Mouse (Mus musculus) ES-E14 (cell line): ENCODE measurements around the gene Rplp2. TPM values are rescaled to one million over a fixed set of nuclear protein-coding genes. Genes with fewer than 3 reads are reported as not detected.

Experiments
- DNase-seq: peaks from one replicate; pipeline ENCODE4 v3.0.0-alpha.2; 2013; ENCODE audit warnings: low read depth, low spot score
- H3K27ac ChIP-seq: 2 replicates; pipeline ENCODE4 v1.5.1; 2012; ENCODE audit warnings: low read depth, mild to moderate bottlenecking, low read length, moderate library complexity, mixed read lengths; ENCODE audit not compliant: poor library complexity, insufficient read depth, severe bottlenecking
- H3K36me3 ChIP-seq: 2 replicates; pipeline ENCODE4 v1.6.1; 2012; ENCODE audit warnings: mild to moderate bottlenecking, low read length, moderate library complexity, mixed read lengths; ENCODE audit not compliant: control insufficient read depth, poor library complexity, insufficient read depth, severe bottlenecking
- H3K4me1 ChIP-seq, 2 experiments: fragments of 150-350 bp in 1 of 2; sonication (generic) in 1 of 2; 2 replicates each; pipeline ENCODE4 v1.6.1; 2012; ENCODE audit warnings: low read length in 2 of 2, mild to moderate bottlenecking in 1 of 2, mixed read lengths in 1 of 2; ENCODE audit not compliant: control insufficient read depth in 2 of 2, insufficient read depth in 2 of 2, poor library complexity in 1 of 2
- H3K4me3 ChIP-seq, 2 experiments: fragments of 150-350 bp in 1 of 2; sonication (generic) in 1 of 2; 2 replicates each; pipeline ENCODE4 v1.5.1; 2012; ENCODE audit warnings: low read length in 2 of 2, low read depth in 1 of 2, mild to moderate bottlenecking in 1 of 2, mixed read lengths in 1 of 2; ENCODE audit not compliant: insufficient read depth in 1 of 2, poor library complexity in 1 of 2, severe bottlenecking in 1 of 2
- H3K9ac ChIP-seq: 2 replicates; pipeline ENCODE4 v1.6.1; 2012; ENCODE audit warnings: low read depth, mild to moderate bottlenecking, low read length, mixed read lengths; ENCODE audit not compliant: poor library complexity, insufficient read depth, severe bottlenecking
- H3K9me3 ChIP-seq: fragments of 150-350 bp; sonication (generic); 2 replicates; pipeline ENCODE4 v1.6.1; 2012; ENCODE audit warnings: low read depth, mild to moderate bottlenecking, low read length; ENCODE audit not compliant: control insufficient read depth, insufficient read depth
- CHD2 ChIP-seq: IDR thresholded peaks from 2 replicates; pipeline ENCODE4 v1.6.1; 2014; ENCODE audit warnings: mild to moderate bottlenecking, low read depth, low read length, inconsistent platforms
- HCFC1 ChIP-seq: IDR thresholded peaks from 2 replicates; pipeline ENCODE4 v1.6.1; 2012; ENCODE audit warnings: low read length, inconsistent platforms, borderline replicate concordance; ENCODE audit not compliant: insufficient read depth
- MAFK ChIP-seq: IDR thresholded peaks from 2 replicates; pipeline ENCODE4 v1.6.1; 2014; ENCODE audit warnings: mild to moderate bottlenecking, low read depth, low read length, inconsistent platforms; ENCODE audit not compliant: insufficient read depth
- ZC3H11A ChIP-seq: IDR thresholded peaks from 2 replicates; pipeline ENCODE4 v1.6.1; 2012; ENCODE audit warnings: low read depth, mild to moderate bottlenecking, inconsistent platforms, low read length, borderline replicate concordance
- ZNF384 ChIP-seq: IDR thresholded peaks from 2 replicates; pipeline ENCODE4 v1.6.1; 2012; ENCODE audit warnings: low read depth, low read length, inconsistent platforms
- in situ Hi-C, 2 experiments: fragments of 600-800 bp; cut with MboI; formaldehyde crosslinking; loops; one replicate each; pipeline ENCODE4 v1.15.1; 2025; ENCODE audit warnings: low sequenced_read_pairs in 2 of 2, inconsistent platforms in 1 of 2; ENCODE audit not compliant: unreplicated experiment in 2 of 2
- total RNA-seq: library from RNA; depleted of rRNA; stranded (reverse); fragments of 300-350 nt; gene quantifications from 2 replicates; pipeline ENCODE4 v1.2.3, GENCODE M21; 2012

Rplp2 gene
- total RNA-seq, 1 experiment = 3,085 TPM

DNA sequence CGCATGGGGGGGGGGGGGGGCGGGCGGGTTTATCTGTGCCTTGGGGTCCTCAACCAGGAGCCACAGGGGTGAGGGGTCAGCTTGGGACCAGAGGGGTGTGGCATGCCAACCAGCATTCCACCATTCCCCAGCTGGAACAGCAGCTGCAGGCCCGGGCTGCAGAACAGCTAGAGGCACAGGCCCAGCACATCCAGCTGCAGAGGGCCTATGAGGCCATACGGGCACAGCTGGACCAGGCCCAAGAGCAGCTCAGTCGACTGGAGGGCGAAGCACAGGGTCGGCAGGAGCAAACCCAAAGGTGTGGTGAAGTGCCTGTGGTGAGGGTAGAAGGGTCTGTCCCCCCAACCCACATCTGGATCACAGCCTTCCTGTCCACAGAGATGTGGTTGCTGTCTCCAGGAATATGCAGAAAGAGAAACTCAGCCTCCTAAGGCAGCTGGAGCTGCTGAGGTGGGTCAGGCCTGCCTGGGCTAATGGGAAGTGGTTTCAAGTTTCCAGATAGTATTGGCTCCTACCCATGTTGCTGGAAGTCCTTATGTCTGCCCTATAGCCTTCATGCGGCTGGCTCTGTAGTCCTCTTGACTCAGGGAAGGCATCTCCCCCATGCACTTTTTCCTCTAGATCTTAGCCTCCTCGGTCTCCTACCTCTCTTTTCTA is 18.3 kb downstream of the Rplp2 start:
- TF ChIP-seq CHD2 = no peak
- Histone ChIP-seq H3K9me3 (no peaks in the 10 kb centered on the region), H3K4me1 (peaks cover 4 to 49% of the 10 kb centered on the region in 2 experiments; a peak in 3 of 4 replicates), H3K36me3 (peaks cover 14% of the 10 kb centered on the region), H3K4me3 (no peak overlapping the region), H3K9ac (no peak overlapping the region), H3K27ac (no peak overlapping the region)
- no peak for DNase-seq
- in situ Hi-C loops = no loop called here

GRCm38 (mm10) chr7:141466045-141466394 is 18.9 kb downstream of the Rplp2 start:
- Histone ChIP-seq H3K27ac (no peak overlapping the region), H3K4me1 (peaks cover 4 to 46% of the 10 kb centered on the region in 2 experiments; a peak in 3 of 4 replicates), H3K9ac (no peak overlapping the region; the same call in 1 of the 2 replicates), H3K4me3 (no peak overlapping the region), H3K36me3 (peaks cover 16% of the 10 kb centered on the region), H3K9me3 (no peaks in the 10 kb centered on the region)
- in situ Hi-C loops = no loop called here
- DNase-seq = no peak
- no peak for TF ChIP-seq ZNF384

DNA sequence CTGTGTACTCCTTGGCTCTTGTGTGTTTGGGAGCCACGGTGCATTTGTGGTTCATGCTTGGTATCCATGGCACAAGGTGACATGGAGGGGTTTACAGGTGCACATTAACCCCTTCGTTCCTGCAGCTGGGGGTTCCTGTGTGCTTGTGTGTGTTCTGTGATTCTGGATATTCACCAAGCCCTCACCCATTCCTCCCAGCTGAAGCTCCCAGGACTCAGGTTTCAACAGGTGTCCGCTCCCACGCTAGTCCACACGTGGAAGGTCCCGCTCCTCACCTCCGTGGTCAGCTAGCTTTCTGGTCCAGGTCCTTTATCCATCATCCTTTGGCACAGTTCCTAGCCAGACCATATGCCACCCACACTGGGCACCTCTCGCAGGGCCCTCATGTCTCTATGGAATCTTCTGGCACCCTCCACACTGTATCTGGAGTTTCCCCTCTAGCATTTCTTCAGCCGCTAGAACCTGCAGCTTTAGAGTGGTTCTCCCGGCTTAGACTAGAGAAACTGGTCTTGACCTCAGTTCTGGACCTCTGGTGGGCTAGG is 19.5 kb downstream of the Rplp2 start:
- in situ Hi-C loops = no loop called here
- Histone ChIP-seq H3K4me3 (peak overlapping the region; percentile 75 to 89), H3K9me3 (no peaks in the 10 kb centered on the region), H3K36me3 (peaks cover 21% of the 10 kb centered on the region), H3K9ac (peak overlapping the region; percentile 72; the same call in 1 of the 2 replicates), H3K4me1 (peaks cover 4 to 45% of the 10 kb centered on the region in 2 experiments; a peak in 3 of 4 replicates), H3K27ac (peak overlapping the region; percentile 10; the same call in 1 of the 2 replicates)
- DNase-seq = no peak
- TF ChIP-seq MAFK = no peak
- TF ChIP-seq ZC3H11A = no peak
- no peak for TF ChIP-seq ZNF384
- TF ChIP-seq CHD2 = no peak
- TF ChIP-seq HCFC1 = no peak

- H3K27ac ChIP-seq = peak within 1 kb of the TSS; percentile 14; the same call in 1 of the 2 replicates
These were observed 20.3 kb downstream of the Rplp2 start, which contains the start of gene Cd151 for GRCm38 (mm10) chr7:141467230-141468030. Gene Cd151 (plus strand): TSS chr7:141467392.

More at GRCm38 (mm10) chr7:141467230-141468030, 20.3 kb downstream of the Rplp2 start, which contains the start of gene Cd151:
- in situ Hi-C loops = no loop called here
- Histone ChIP-seq H3K9me3 (no peaks in the 10 kb centered on the region), H3K36me3 (peaks cover 25% of the 10 kb centered on the region), H3K4me1 (peaks cover 3 to 40% of the 10 kb centered on the region in 2 experiments; a peak in 3 of 4 replicates), H3K9ac (peak within 1 kb of the TSS; percentile 79), H3K4me3 (peak within 1 kb of the TSS; percentile 75 to 89)
- DNase-seq = no peak
- TF ChIP-seq CHD2 (no peak), HCFC1 (no peak), ZNF384 (no peak), MAFK (no peak), ZC3H11A (no peak)
